Mouse (Mus musculus) forebrain, embryonic 12.5 days (tissue): ENCODE results near the gene Il17rb. TPM values are rescaled to one million over a fixed set of nuclear protein-coding genes. Genes with fewer than 3 reads are reported as not detected.

Experiments
- ATAC-seq: fragments of 200-750 bp; cut with Nextera tagmentation; 2 replicates; pipeline ENCODE4 v1.8.0; 2017; ENCODE audit warnings: moderate TSS enrichment; ENCODE audit not compliant: low FRiP score
- H3K27ac ChIP-seq: fragments of 300-500 bp; sonication (generic); 2 replicates; pipeline ENCODE4 v1.5.1; 2016; ENCODE audit warnings: mild to moderate bottlenecking
- H3K27me3 ChIP-seq: fragments of 300-500 bp; sonication (generic); 2 replicates; pipeline ENCODE4 v1.6.1; 2016; ENCODE audit warnings: mild to moderate bottlenecking
- H3K36me3 ChIP-seq: fragments of 300-500 bp; sonication (generic); replicated peaks from 2 replicates; pipeline ENCODE4 v1.6.1; 2016; ENCODE audit warnings: mild to moderate bottlenecking
- H3K4me1 ChIP-seq: fragments of 300-500 bp; sonication (generic); 2 replicates; pipeline ENCODE4 v1.6.1; 2016
- H3K4me2 ChIP-seq: fragments of 300-500 bp; sonication (generic); 2 replicates; pipeline ENCODE4 v1.6.1; 2016; ENCODE audit warnings: mild to moderate bottlenecking, moderate library complexity
- H3K4me3 ChIP-seq: fragments of 300-500 bp; sonication (generic); replicated peaks from 2 replicates; pipeline ENCODE4 v1.5.1; 2016; ENCODE audit warnings: mild to moderate bottlenecking
- H3K9ac ChIP-seq: fragments of 300-500 bp; sonication (generic); 2 replicates; pipeline ENCODE4 v1.6.1; 2016; ENCODE audit warnings: mild to moderate bottlenecking
- H3K9me3 ChIP-seq: fragments of 300-500 bp; sonication (generic); 2 replicates; pipeline ENCODE4 v1.6.1; 2016
- WGBS: fragments of 180-500 bp; shearing (Covaris S2); methylation state at CpG from one replicate; pipeline ENCODE4 v1.1.7; 2016; 5-methylcytosine and 5-hydroxymethylcytosine counted together
- polyA plus RNA-seq: library from polyadenylated mRNA; unstranded; fragments of >200 nt; fragmentation: Nextera tagmentation; extraction: Ambion mirVana; gene quantifications from 2 replicates; pipeline ENCODE4 v1.2.1, GENCODE M21; 2016

Il17rb gene
- polyA plus RNA-seq, result 1.1 and 1.3 TPM in 2 replicates

GRCm38 (mm10) chr14:30008733-30009575 is at the start of gene Il17rb, which contains the start of gene Chdh:
Gene Il17rb (minus strand): TSS chr14:30008896.
Gene Chdh (plus strand): TSS chr14:30009023.
- peak within 1 kb of the TSS; percentile 88 for H3K4me2 ChIP-seq
- ATAC-seq, result peak; percentile 33; the same call in 1 of the 2 replicates
- H3K36me3 ChIP-seq, result no peaks in the 10 kb centered on the region
- H3K4me1 ChIP-seq, result peaks cover 7% of the 10 kb centered on the region
- no peak within 1 kb of the TSS for H3K27ac ChIP-seq
- H3K9me3 ChIP-seq, result no peaks in the 10 kb centered on the region
- 10% methylated on average over 54 of the region's 54 CpGs for WGBS
- H3K27me3 ChIP-seq, result peaks cover 31% of the 10 kb centered on the region
- peak within 1 kb of the TSS; percentile 47 for H3K9ac ChIP-seq
- H3K4me3 ChIP-seq, result peak within 1 kb of the TSS; percentile 43

DNA sequence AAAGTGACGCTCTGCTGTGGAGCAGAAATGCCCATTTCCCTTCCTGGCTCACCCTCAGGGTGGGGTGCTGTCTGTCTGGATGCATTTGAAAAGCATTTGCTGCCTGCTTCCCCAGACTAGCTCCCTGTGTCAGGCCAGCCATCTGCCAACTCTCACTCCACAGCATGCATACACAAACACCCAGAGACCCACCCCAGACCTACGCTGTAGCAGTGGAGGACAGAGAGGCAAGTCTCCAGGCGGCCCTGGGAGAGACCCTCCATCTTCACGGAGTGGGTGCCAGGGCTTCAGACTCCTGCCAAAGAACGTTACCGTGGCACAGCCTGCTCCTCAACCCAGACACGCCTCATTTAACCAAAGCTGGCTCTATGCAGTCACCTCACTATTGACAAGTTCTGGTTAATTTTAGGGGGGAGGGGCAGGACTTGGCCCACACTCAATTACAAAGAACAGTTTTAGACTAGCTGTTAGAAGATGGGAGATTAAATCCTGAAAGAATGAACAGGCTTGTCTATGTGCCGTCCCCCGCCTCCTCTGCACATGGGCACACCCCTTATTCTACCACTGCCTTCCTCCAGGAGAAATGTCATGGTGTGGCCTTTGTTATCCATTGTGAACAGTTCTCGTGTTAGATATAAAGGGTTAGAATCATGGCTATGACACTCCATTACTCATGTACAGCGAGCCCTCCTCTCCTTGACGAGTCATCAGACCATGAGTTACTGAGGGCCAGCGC is 47.5 kb upstream of the Il17rb start:
- Histone ChIP-seq H3K4me1 (peaks cover 8% of the 10 kb centered on the region), H3K36me3 (no peaks in the 10 kb centered on the region), H3K9ac (no peak overlapping the region), H3K27me3 (no peaks in the 10 kb centered on the region), H3K9me3 (no peaks in the 10 kb centered on the region), H3K4me3 (no peak overlapping the region), H3K4me2 (no peak overlapping the region), H3K27ac (0 out of 2 replicates have a peak overlapping the region, but pooled peaks have one; percentile 53)
- peak; percentile 71; the same call in 1 of the 2 replicates for ATAC-seq
- 60% methylated on average over 13 of the region's 13 CpGs for WGBS

DNA sequence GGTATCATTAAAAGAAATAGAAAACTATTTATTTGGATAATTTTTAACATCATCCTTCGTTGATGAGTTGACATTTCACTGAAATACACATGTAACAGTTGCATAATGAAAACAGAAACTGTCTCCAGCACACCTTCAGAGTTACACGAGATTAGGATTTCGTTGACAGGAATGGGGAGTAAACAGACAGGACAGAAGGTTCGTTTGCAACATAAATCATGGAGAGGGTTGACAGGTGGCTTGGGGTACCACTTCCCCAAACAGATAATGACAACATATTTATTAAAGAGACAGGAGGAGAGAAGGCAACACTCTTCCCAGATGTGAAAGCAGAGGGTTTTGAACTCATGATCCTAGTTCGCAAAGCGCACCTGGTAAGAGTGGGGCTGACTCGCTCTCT is 46.2 kb upstream of the Il17rb start:
- Histone ChIP-seq H3K4me1 (peaks cover 8% of the 10 kb centered on the region), H3K27me3 (no peaks in the 10 kb centered on the region), H3K4me2 (no peak overlapping the region), H3K9me3 (no peaks in the 10 kb centered on the region), H3K9ac (no peak overlapping the region), H3K27ac (no peak overlapping the region), H3K36me3 (no peaks in the 10 kb centered on the region), H3K4me3 (no peak overlapping the region)
- WGBS, result 88% methylated on average over 7 of the region's 7 CpGs
- no peak for ATAC-seq

GRCm38 (mm10) chr14:30050280-30050679 is 41.6 kb upstream of the Il17rb start:
- Histone ChIP-seq H3K9me3 (no peaks in the 10 kb centered on the region), H3K27me3 (no peaks in the 10 kb centered on the region), H3K4me2 (no peak overlapping the region), H3K9ac (no peak overlapping the region), H3K36me3 (no peaks in the 10 kb centered on the region), H3K4me1 (no peaks in the 10 kb centered on the region), H3K27ac (no peak overlapping the region), H3K4me3 (no peak overlapping the region)
- ATAC-seq, result no peak
- 88% methylated on average over 8 of the region's 8 CpGs for WGBS

- 90% methylated on average over 3 of the region's 3 CpGs for WGBS
- H3K9me3 ChIP-seq, result no peaks in the 10 kb centered on the region
Measured at GRCm38 (mm10) chr14:30048049-30048448, 39.4 kb upstream of the Il17rb start.

GRCm38 (mm10) chr14:30046976-30047375 is 38.3 kb upstream of the Il17rb start:
- ATAC-seq, result no peak
- 97% methylated on average over 4 of the region's 4 CpGs for WGBS

More at GRCm38 (mm10) chr14:30048049-30048448, 39.4 kb upstream of the Il17rb start:
- Histone ChIP-seq H3K27ac (no peak overlapping the region), H3K4me3 (no peak overlapping the region), H3K9ac (no peak overlapping the region), H3K27me3 (no peaks in the 10 kb centered on the region), H3K4me1 (no peaks in the 10 kb centered on the region), H3K36me3 (no peaks in the 10 kb centered on the region), H3K4me2 (no peak overlapping the region)
- no peak for ATAC-seq

GRCm38 (mm10) chr14:30045704-30046220 is 37.1 kb upstream of the Il17rb start:
- no peaks in the 10 kb centered on the region for H3K27me3 ChIP-seq
- H3K27ac ChIP-seq, result no peak overlapping the region
- ATAC-seq, result no peak
- H3K9me3 ChIP-seq, result no peaks in the 10 kb centered on the region
- no peak overlapping the region for H3K4me2 ChIP-seq
- H3K36me3 ChIP-seq, result no peaks in the 10 kb centered on the region
- H3K4me1 ChIP-seq, result no peaks in the 10 kb centered on the region
- H3K4me3 ChIP-seq, result no peak overlapping the region
- no peak overlapping the region for H3K9ac ChIP-seq
- WGBS, result 84% methylated on average over 8 of the region's 8 CpGs

More at GRCm38 (mm10) chr14:30046976-30047375, 38.3 kb upstream of the Il17rb start:
- Histone ChIP-seq H3K4me2 (no peak overlapping the region), H3K9ac (no peak overlapping the region), H3K36me3 (no peaks in the 10 kb centered on the region), H3K27me3 (no peaks in the 10 kb centered on the region), H3K4me1 (no peaks in the 10 kb centered on the region), H3K27ac (no peak overlapping the region), H3K4me3 (no peak overlapping the region), H3K9me3 (no peaks in the 10 kb centered on the region)

DNA sequence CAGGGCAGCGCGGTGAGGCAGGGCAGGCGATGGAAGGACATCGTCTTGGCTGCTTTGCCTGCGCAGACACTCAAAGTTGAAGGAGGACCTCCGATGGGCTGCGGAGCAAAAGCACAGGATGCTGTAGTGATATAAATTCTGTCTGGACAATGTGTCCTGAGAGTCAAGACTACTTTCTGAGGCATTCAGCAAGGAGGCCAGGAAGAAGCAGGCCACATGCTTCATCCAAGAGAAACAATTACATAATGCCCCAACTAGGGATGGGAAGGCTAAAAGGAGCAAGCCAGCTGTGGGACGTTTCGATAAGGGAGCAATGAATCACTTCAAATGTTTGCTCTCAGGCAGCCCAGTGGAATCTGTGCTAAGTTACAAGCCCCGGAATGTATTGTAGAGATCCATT is 36.5 kb upstream of the Il17rb start:
- no peak overlapping the region for H3K4me3 ChIP-seq
- no peak overlapping the region for H3K9ac ChIP-seq
- H3K4me2 ChIP-seq, result no peak overlapping the region
- H3K27me3 ChIP-seq, result no peaks in the 10 kb centered on the region
- H3K4me1 ChIP-seq, result no peaks in the 10 kb centered on the region
- no peaks in the 10 kb centered on the region for H3K9me3 ChIP-seq
- no peak overlapping the region for H3K27ac ChIP-seq
- WGBS, result 93% methylated on average over 10 of the region's 10 CpGs
- H3K36me3 ChIP-seq, result no peaks in the 10 kb centered on the region
- no peak for ATAC-seq

DNA sequence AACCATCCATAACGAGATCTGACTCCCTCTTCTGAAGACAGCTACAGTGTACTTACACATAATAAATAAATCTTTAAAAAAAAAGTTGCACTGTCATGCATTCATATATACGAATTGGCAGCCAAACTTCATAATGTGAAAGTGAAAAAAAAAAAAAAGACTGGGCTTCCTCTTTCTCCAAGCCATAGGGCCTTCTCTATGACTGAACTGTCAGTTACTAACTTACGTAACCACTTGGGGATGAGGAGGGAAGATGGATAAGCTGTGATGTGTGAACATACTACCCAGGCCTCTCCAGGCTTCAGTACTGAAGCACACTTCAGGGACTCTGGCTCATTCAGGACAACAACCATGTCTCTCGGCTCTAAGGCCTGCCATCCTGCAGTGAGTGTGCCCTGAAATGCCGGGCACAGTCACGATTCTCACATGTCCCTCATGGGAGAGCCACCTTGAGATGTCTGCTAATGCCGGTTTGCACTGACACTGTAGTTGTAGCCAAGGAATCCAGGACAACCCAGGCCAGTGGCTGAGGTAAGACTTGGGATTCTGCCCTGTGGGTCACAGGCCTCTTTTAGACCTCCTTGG is 34.8 kb upstream of the Il17rb start:
- Histone ChIP-seq H3K27me3 (no peaks in the 10 kb centered on the region), H3K9me3 (no peaks in the 10 kb centered on the region), H3K4me3 (no peak overlapping the region), H3K4me1 (no peaks in the 10 kb centered on the region), H3K4me2 (no peak overlapping the region), H3K36me3 (no peaks in the 10 kb centered on the region), H3K9ac (no peak overlapping the region), H3K27ac (no peak overlapping the region)
- no peak for ATAC-seq
- WGBS, result 88% methylated on average over 7 of the region's 7 CpGs

DNA sequence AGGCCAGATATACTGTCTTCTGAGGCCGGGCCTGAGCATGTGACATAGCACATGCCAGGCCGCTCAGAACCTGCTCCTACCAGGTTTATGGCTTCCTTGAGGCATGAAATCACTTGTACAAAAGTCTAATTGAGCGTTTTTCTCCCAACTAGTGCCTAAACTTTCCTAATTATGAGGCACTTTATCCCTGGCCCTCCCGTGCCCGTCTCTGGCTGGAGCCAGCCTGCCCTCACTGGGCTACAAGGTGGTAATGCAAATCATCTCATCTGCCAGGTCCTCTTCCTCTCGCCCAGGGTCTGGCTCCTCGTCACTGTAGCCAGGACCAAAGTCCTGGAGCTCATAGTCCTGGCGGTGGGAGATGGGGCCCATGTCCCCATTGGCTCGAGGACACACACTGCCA is 33.1 kb upstream of the Il17rb start:
- ATAC-seq, result no peak
- 84% methylated on average over 9 of the region's 9 CpGs for WGBS
- Histone ChIP-seq H3K9ac (no peak overlapping the region), H3K4me1 (no peaks in the 10 kb centered on the region), H3K27me3 (no peaks in the 10 kb centered on the region), H3K9me3 (no peaks in the 10 kb centered on the region), H3K27ac (no peak overlapping the region), H3K36me3 (no peaks in the 10 kb centered on the region), H3K4me3 (no peak overlapping the region), H3K4me2 (no peak overlapping the region)

- Histone ChIP-seq H3K4me3 (no peak overlapping the region), H3K4me1 (no peaks in the 10 kb centered on the region), H3K36me3 (no peaks in the 10 kb centered on the region), H3K27ac (no peak overlapping the region), H3K9me3 (no peaks in the 10 kb centered on the region), H3K4me2 (no peak overlapping the region), H3K27me3 (no peaks in the 10 kb centered on the region), H3K9ac (no peak overlapping the region)
- no peak for ATAC-seq
- 81% methylated on average over 4 of the region's 4 CpGs for WGBS
Measured at GRCm38 (mm10) chr14:30039413-30039812, 30.7 kb upstream of the Il17rb start.

- Histone ChIP-seq H3K36me3 (no peaks in the 10 kb centered on the region), H3K27ac (no peak overlapping the region), H3K9me3 (no peaks in the 10 kb centered on the region), H3K27me3 (no peaks in the 10 kb centered on the region), H3K4me1 (no peaks in the 10 kb centered on the region), H3K9ac (no peak overlapping the region), H3K4me2 (no peak overlapping the region), H3K4me3 (no peak overlapping the region)
- ATAC-seq, result no peak
- WGBS, result 90% methylated on average over 18 of the region's 18 CpGs
Measured at GRCm38 (mm10) chr14:30038431-30038830, 29.7 kb upstream of the Il17rb start.
